Mouse (Mus musculus): Measurements from ENCODE around the gene Osbpl6. TPM values are rescaled to one million over a fixed set of nuclear protein-coding genes. Genes with fewer than 3 reads are reported as not detected.
A peak's percentile ranks its signal among the peaks of the same experiment; 100 is the strongest.

Gene Osbpl6
- polyA plus RNA-seq, 1 experiment from 2014 or later = 10.1 TPM

DNA sequence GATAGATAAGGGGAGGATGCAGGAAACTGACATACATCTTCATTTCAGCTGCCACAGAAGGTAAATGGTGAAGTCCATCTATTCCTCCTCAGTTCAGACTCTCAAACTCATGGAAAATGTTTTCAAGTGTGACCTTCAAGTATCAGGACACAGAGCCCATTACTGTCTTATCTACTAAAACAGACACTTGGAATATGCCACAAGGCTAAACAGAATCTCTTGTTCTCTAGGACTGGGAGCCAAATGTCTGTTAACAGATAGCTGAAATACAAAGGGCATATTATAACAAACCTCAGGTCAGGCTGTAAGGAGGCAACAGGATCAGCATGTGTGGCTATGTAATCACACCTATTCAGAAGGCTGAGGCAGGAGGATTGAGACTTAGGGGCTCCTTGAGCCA, 237.5 kb downstream of the Osbpl6 start:
- no peak for DNase-seq (ENCODE audit: low spot score)

GRCm38 (mm10) chr2:76647441-76647869, 241.1 kb downstream of the Osbpl6 start:
- no peak for DNase-seq (ENCODE audit: low spot score)

- DNase-seq (ENCODE audit: low spot score) = peak; percentile 91
Observed at GRCm38 (mm10) chr2:76647883-76648570, 241.7 kb downstream of the Osbpl6 start, which contains the start of the genes Prkra and Pjvk. Gene Prkra (minus strand): TSS chr2:76648015. Gene Pjvk (plus strand): TSS chr2:76648476.

GRCm38 (mm10) chr2:76648666-76649141, 242.4 kb downstream of the Osbpl6 start:
- no peak for DNase-seq (ENCODE audit: low spot score)

Small RNAs within 50 kb of the gene (microRNA-seq; reads per million reads assigned to microRNA genes)
- not detected for gene Gm23164 (ENCODE audit: borderline number of aligned reads)

Other genes with a start within 250 kb of the Osbpl6 start
- 1.5 and 2.8 TPM in 2 replicates for gene Pde11a, start 67.7 kb upstream of the Osbpl6 start, polyA plus RNA-seq (2015; fragmentation: Nextera tagmentation; extraction: Ambion mirVana)
- gene Cyct, start 46.1 kb upstream of the Osbpl6 start, polyA plus RNA-seq (2015; fragmentation: Nextera tagmentation; extraction: Ambion mirVana) = not detected in 2 replicates
- gene Rbm45, start 36.5 kb upstream of the Osbpl6 start, polyA plus RNA-seq (2015; fragmentation: Nextera tagmentation; extraction: Ambion mirVana) = 25.1 and 25.4 TPM in 2 replicates
- 15.4 and 18.6 TPM in 2 replicates for gene Prkra, start 241.5 kb downstream of the Osbpl6 start, polyA plus RNA-seq (2015; fragmentation: Nextera tagmentation; extraction: Ambion mirVana)
- gene Pjvk, start 242.0 kb downstream of the Osbpl6 start, polyA plus RNA-seq (2015; fragmentation: Nextera tagmentation; extraction: Ambion mirVana) = 0.12 and 0.21 TPM in 2 replicates